Mouse (Mus musculus) frontal cortex, adult 2 months (tissue): ENCODE measurements around the gene C1qtnf1. TPM values are rescaled to one million over a fixed set of nuclear protein-coding genes. Genes with fewer than 3 reads are reported as not detected.

Experiments used
- DNase-seq, 2 experiments: peaks; one replicate each; pipeline ENCODE4 v3.0.0; 2022; ENCODE audit warnings: low spot score in 1 of 2; ENCODE audit errors: extremely low spot score in 1 of 2
- polyA plus RNA-seq: library from polyadenylated mRNA; depleted of rRNA; stranded (reverse); fragments of >200 nt; gene quantifications from 2 replicates; pipeline ENCODE4 v1.2.3, GENCODE M21; 2012

Gene C1qtnf1
- polyA plus RNA-seq, 1 experiment: 3.4 TPM

DNA sequence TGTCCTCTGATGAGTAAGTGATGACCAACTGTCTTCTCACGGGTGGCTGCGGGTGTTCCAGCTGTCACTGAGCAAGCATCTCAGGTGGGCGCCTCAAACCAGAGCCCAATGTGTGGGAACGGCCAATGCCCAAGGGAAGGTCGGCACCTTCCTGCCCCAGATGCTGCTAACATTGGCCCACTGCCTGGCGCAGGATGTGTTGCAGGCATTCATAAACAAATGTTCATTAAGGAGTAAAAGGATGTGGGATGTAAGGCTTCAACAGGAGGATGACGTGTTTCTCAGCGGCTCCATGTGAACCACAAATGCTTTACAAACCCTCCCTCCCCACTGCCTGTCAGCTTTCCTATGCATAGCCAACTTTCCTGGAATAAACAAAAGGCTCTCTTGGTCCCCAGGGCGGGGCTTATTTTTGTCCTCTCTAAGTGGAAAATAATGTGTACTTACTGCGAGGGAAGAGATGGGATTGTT lies 5.4 kb downstream of the C1qtnf1 start:
- DNase-seq: peak in 1 of 2 experiments; percentile 20

DNA sequence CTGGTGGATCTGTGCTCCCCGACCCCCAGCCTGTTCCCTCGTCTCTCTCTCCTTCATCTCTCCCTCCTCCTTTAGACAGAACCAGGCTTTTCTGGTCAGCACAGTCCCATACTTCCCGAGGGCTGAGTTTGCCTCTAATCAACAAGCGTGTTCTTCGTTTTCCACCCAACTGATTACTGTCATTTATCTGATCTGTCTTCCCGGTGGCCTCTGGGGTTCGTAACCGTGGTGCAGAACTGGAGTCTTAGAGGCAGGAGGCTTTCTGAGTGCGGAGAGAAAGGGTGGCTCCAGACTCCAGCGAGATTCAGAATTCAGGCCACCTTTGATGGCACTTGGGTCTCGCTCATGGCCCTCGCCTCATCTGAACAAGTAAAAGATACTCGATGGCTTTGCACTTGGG lies 6.1 kb downstream of the C1qtnf1 start:
- DNase-seq: no peak

DNA sequence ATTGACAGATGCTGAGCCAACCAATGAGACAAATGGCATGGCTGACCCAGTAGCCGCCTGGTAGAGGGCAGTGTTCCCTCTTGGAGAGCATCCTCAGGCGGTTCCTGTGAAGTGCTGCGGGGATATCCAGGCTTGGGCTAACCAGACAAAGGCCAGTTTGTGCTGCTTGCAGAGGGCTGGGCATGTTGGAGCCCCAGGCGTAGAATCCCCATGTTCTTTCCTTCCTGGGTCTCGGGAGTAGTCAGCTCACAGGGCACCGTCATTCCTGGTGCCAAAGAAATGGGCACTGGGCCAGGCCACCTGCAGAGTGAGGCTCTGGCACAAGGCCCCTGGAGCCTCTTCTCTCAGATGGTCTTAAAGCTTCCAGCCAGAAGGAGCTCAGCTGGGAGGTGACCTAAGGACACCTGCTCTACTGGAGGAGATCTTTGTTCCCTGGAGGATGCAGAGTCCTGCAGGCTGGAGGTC lies 8.5 kb downstream of the C1qtnf1 start:
- peak in 1 of 2 experiments; percentile 17 for DNase-seq

DNA sequence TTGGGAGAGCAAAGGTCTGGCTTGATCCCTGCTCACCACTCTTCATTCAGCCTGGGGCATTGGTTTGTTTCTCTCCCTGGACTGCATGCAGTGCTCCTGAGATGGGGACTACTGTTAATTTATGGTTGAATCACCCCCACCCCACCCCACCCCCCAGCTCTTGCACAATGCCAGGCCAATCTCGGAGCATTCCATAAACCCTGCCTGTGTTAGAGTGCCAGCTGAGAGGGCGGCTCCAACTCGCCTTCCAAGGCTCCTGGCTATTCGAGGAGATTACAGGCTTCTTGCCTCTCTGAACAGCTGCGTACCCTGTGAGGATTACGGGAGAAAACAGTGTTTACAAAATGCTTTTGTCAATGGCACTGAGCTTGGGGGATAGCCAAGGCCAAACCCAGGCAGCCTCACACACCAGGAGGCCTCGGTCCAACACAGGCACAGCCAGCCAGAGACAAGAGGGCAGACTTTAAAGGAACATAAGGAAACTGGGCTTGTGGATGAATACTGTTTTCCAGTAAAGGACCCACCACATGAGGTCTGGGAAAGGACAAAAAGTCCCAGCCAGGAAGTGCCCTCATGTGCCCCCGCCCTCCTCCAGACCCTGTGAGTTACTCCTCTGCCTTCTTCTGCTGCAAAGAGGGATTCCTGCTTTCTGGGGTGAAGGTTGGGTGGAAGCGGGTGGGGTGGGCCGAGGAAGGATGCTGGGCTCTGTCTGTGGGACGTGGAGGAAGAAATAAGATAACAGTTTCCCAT lies 10.8 kb downstream of the C1qtnf1 start:
- DNase-seq: no peak

DNA sequence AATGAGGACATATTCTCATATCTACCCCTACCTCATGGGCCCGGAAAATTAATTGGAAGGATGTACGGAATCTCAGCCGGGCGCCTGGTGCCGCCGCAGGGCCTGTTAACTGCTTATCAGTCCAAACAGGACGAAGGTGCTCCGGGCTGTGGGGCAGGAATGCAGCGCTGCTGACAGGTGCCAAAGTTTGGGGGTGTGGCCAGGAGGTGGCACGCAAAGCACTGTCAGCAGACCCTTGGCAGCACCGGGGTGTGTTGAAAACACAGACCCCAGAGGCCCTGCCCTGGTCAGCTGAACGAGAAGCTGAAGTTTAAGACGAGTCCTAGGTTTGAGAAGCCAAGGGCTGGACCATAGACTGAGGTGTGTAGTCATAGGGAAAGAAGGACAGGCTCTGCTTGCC lies 14.7 kb downstream of the C1qtnf1 start:
- no peak for DNase-seq

DNA sequence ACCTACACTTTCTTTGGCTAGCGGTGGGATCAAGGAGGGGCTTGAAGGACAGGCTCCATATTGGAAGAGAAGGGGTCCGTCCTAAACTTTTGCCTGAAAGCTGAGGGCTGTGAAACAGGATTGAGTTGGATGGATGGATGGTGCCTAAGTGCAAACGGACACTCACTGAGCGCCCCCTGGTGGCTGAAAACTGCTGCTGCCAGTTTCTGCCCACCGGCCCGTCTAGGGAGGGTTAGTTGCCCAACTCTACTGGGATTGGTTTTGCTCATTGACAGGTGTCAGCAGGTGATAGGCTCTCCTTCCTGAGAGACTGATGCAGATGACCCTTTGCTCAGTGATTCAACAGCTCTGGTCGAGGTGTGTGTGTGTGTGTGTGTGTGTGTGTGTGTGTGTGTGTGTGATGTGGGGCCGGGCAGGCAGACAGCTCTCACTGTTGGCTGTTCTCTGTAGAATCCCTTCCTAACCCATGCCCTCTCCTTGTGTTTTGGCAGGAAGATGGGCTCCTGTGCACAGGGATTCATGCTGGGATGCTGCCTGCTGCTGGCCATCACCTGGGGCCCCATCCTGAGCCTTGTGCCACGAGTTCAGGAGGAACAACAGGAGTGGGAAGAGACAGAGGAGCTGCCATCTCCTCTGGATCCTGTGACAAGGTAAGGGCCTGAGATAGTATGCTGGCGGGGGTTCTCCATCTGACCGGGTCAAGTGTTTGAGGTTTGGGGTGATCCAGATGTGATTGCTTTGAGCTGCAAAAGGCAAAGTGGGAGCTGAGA lies 15.4 kb downstream of the C1qtnf1 start:
- peak in 1 of 2 experiments; percentile 74 for DNase-seq

DNA sequence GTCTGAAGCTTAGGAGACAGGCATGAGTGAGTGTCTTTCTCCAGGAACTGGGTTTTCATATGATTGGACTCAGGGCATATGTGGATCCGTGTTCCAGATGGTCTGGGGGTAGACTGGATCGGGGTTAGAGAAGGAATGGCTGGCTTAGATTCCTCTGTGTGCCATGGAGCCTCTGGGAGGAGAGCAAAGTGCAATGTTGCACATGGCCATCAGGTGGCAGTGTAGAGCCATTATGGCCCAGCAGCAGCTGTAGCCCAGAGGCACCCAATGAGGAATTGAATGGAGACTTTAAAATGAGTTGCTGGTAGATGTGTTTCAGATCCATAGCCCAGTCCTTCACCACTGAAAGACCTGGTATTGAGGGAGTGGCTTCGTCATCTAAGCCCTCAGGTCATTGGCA lies 17.8 kb downstream of the C1qtnf1 start:
- peak in 1 of 2 experiments; percentile 83 for DNase-seq

DNA sequence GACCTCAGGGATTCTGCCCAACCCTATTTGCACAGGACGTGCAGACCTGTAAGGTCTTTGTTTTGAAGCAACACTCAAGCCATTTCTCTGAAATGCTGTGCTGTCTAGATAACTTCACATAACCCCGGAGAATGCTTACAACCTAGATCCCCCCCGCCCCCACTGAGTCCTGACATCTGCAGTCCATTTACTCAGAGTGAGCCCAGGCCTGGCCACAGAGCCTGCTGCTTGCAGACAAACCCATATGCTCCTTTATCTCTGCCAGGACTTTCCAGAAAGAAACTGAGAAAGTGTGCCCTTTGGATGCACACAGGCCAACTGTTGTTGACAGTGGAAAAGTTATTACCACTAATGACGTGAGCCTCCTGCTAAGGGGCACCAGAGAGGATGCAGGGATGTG lies 19.3 kb downstream of the C1qtnf1 start:
- no peak for DNase-seq

DNA sequence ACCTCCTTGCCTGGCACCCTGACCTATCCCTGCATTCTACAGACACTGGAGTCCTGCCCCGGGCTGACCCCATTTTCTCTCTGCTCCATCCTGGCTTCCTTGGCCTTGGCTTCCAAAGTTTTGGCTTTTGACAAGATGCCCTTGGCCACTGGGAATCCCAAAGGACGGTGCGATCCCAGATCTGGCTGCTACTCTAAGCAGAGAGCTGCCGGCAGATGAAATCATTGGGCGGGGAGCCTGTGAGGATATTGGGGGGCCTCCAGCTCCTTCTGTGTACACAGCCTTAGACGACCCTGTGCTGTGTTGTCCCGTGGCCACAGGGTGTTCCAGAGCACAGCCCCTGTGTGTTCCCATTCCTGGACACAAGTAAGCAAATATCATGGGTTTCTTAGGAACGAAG lies 20.4 kb downstream of the C1qtnf1 start:
- no peak for DNase-seq

DNA sequence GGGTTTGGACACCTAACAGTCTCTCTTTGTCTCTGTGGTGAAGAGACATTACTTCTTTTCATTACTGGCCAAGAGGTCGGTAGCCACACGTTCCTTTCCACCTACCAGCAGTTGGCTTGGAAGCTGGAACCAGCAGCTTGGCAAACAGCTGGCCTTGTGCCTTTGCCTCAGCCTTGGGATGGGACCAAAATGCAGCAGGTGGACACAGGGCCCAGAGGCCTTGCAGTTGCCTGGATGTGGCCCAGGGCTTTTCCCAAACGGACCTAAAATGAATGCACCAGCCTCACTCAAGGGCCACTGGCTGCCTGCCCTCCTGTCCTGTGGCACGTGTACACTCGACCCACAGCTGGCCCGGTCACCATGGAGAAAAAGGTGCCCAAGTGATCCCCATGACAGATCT lies 23.2 kb downstream of the C1qtnf1 start:
- no peak for DNase-seq

DNA sequence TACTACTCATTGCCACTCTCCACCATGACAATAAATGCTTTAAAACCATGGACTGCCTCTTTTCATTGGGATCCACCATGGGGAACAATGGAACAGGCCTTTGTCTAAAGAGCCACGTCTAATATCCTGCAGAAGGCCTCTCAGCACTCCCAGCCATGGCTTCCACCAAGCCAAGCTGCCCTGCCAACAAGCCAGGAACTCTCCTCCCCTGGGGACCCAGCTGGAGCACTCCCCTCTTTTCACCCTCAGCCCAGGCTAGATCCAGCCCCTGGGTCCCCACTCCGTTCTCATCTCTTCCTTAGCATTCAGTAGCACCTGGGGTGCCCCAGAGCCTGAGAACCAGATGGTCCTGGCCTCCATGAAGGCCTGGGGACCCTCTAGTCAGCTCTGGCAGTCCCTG lies 25.0 kb downstream of the C1qtnf1 start:
- DNase-seq: no peak

DNA sequence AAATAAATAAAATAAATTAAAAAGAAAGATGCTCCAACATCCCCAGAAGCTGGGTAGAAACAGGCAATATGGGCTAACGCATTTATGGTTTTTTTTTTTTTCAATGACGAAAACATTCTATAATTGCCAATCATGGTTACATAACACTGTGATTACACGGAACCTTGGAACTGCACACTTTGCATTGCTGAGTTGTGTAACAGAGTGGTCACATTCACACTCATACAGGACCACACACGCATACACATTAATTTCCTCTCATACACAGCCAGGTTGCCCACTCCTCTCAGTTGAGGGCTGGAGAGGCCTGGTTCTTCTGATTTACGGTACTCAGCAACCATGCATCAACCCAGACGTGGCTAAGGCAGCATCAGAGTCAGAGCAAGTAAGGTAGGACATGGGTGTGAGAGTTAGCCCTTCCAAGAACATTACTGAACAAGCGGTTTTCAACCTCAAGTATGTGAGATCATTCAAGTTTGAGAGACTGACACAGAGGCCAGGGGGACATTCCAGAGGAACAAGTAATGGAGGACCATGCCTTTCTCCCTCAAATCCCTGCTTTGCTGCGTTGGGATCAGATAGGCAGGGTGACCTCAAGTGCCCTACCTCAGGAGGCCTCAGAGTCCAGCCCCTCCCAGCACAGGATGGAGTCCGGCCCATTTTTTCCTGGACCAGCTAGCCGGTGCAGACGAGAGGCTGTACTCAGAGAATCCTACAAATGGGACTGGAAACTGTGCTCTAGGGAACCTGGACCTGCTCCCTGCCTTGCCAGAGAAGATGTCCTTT lies 26.1 kb downstream of the C1qtnf1 start:
- DNase-seq: no peak

DNA sequence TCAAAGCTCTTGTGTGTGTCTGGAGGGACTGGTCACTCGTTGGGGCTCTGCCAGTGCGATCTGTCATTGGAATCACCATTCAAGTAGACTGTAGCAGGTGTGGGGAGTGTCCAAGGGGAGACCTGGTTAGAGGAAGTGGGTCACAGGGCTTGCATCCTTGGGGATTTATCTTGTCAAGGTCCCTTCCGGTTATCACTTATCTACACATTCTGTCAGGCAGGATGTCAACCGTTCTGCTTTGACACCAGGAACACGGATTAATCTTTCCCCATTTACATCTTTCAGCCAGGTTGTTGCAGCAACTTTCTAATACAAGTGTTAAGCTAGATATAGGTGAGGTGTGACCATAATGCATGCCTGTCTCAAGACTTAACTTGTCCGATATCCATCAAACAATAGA lies 27.8 kb downstream of the C1qtnf1 start:
- no peak for DNase-seq

DNA sequence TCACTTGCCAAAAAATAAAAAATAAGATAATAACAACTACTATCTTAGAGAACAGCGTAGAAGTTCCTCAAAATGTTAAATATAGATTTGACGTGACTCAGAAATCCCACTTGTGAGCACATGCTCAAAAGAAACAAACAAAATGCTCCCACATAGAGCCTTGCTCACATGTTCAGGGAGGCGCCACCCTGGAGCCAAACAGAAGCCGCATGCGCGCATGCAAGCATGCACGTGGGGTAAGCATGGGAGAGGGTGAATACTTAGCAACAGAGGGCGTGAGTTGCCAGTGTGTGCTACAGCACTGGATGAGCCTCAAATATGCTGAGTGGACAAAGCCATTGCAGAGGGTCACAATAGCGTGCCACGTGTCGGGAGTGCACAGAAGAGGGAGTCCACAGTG lies 28.9 kb downstream of the C1qtnf1 start:
- peak; percentile 68 to 72 for DNase-seq

DNA sequence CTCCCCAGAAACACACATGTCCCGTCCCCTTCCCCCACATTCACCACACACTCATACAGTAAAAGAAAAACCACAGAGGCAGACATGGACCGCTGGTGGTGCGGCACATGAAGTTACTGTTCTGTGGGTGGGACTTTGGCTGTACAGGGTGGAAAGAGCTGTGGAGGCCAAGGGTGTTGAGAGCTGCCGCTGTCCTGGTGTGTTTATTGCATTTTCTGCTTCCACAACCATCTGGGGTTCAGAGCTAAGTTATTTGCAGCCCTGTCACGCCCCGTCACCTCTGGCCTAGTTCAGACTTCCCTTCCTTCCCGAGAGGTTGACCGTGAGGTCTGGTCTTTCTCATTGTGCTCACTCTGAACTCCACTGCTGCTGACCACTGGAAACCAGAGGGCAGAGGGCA lies 31.0 kb downstream of the C1qtnf1 start:
- no peak for DNase-seq

DNA sequence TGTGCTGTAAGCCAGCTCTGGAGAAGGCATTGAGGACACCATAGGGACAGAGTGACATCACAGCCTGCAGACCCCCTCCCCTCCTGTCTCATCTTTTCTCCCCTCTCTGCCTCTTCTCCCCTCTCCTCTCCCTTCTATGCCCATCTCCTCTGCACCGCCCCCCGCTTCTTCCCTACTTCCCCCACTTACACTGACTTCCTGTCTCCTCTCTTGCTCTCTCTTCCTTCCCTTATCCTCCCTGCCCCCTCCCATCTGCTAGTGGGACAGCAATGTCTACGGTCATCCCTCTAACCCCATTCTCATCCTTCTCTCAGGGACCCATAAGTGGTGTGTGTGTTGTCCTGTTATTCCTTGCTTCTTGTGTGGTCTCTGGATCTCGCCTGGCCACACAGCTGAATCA lies 31.5 kb downstream of the C1qtnf1 start:
- DNase-seq: no peak

DNA sequence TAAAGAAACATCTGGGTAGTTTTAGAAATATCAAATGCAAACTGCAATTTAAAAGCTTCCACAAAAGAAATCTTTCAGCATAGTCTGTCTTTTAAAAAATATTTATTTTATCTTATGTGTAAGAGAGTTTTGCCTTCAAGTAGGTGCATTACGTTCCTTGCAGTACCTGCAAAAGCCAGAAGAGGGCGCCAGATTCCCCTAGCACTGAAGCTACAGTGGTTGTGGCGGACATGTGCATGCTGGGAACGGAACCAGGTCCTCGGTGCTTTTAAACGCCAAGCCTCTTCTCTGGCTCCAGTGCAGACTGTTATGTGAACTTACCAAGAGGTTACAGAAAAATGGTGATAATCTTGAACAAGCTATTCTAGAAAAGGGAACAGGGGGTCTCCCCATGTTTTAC lies 32.3 kb downstream of the C1qtnf1 start:
- DNase-seq: no peak

DNA sequence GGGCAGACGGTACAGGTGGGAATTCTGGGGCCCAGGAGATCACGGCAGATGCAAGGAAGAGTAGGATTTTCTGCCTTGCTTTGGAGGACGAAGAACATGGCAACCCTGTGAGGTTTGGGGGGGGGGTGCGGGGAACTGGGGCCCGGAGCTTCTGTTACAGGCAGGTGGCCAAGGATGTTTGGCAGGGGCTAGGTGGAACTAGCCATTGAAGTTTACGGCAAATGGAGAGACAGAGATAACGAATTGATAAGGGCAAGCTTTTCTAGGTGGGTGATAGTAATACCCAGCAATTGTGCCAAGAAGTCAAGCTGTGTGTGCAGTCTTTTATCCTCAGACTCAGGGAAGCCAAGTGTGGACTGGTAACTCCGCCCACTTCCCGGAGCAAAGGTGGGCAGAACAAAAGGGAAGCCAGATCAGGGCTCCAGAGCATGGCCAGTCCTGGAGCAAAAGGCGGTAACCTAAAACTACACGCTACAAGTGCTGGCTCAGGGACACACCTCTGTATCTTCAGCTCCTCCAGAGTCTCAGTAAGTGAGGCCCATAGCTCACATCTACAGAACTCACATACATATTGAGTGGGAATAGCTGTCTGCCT lies 39.5 kb downstream of the C1qtnf1 start:
- DNase-seq: no peak

DNA sequence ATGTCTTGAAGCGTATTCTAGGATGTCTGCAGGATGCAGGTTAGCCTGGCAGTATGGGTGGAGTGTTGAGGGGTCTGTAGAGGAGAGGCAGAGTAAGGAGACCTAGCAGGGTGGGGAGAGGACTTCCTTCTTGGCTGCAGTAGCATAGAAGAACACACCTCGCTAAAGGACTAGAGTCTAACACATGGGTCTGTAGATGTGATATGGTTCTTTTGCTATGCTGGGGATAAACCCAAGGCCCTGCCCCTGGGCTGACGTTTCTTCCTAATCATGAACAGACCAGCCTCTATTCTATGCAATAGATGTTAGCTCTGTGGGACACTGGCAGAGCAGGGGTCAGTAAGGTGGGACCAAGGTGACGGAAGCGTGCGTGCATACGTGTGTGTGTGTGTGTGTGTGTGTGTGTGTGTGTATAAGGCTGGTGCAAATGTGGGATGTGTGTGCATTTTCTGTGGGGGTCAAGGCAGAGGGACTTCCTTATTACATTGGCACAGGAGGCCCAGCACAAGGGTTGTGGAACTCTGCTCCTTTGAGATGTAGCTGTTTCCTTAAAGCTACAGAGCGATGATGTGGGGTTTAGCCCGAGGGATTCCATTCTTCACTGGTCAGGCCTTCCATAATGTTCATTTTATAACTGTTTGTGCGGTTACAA lies 41.6 kb downstream of the C1qtnf1 start:
- no peak for DNase-seq
